ENCODE assay signal across 8 mouse cellular contexts in the genomic region with DNA sequence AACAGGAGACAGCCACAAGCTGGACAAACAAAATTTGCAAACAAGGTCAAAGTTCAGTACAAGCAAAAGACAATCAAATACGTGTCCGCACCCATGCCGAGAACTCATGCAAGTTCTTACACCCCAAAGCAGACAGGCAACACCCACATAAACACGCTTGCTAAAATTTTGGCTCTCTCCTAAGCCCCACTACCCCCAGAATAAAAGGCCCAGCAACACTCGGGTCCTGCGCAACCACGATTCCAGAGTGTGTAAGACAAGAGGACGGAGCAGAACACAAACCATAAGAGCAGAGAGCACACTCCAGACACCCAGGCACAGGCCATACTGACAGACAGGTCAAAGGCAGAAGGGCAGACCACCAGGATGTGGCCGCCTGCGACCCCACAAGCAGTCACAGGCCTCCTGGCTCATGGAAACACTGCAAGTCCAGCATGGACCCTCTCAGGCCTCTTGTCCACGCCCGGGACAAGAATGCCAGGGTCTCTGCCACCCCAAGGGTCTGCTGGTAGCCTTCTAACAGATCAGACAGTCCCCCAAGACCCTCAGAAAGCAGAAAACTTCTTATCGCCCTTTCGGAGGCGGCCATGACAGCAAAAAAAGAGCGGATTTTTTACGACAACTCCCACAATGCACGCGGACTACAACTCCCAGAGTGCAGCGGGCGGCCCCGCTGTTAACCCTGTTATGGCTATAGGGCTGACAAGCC. TPM values are rescaled to one million over a fixed set of nuclear protein-coding genes. Genes with fewer than 3 reads are reported as not detected.
A peak's percentile ranks its signal among the peaks of the same experiment; 100 is the strongest.
DNase-seq lines count a peak whose midpoint lies in the region; ATAC-seq lines count a peak whose summit lies in the region.

No protein-coding gene starts in this region.

- H3K9ac ChIP-seq in heart, embryonic 16.5 days (ENCODE audit: low read length) = peak overlapping the region; percentile 97
- peak overlapping the region; percentile 83 for H3K9ac ChIP-seq in liver, embryonic 15.5 days
- H3K9ac ChIP-seq in neural tube, embryonic 12.5 days = peak overlapping the region; percentile 88

- H3K27me3 ChIP-seq in forebrain, embryonic 10.5 days (ENCODE audit: poor library complexity, severe bottlenecking) = no peaks in the 10 kb centered on the region
- peaks cover 8% of the 10 kb centered on the region for H3K27me3 ChIP-seq in heart, embryonic 16.5 days (ENCODE audit: control insufficient read depth, insufficient read depth, low read length)
- peaks cover 10% of the 10 kb centered on the region for H3K27me3 ChIP-seq in liver, embryonic 15.5 days
- 0 out of 2 replicates have a peak, but pooled peaks cover 2% of the 10 kb centered on the region for H3K27me3 ChIP-seq in neural tube, embryonic 12.5 days (replicated peaks)

- peaks cover 27% of the 10 kb centered on the region for H3K4me1 ChIP-seq in forebrain, embryonic 10.5 days
- peaks cover 12% of the 10 kb centered on the region for H3K4me1 ChIP-seq in heart, embryonic 16.5 days (ENCODE audit: control insufficient read depth, insufficient read depth, low read length)
- H3K4me1 ChIP-seq in liver, embryonic 15.5 days (replicated peaks) = peaks cover 18% of the 10 kb centered on the region
- peaks cover 13% of the 10 kb centered on the region; the same call in 1 of the 2 replicates for H3K4me1 ChIP-seq in neural tube, embryonic 12.5 days

- peak overlapping the region; percentile 93 for H3K4me2 ChIP-seq in heart, embryonic 16.5 days (ENCODE audit: low read depth, low read length)
- peak overlapping the region; percentile 75 for H3K4me2 ChIP-seq in liver, embryonic 15.5 days
- H3K4me2 ChIP-seq in neural tube, embryonic 12.5 days (replicated peaks) = peak overlapping the region; percentile 92

- ATAC-seq in CD4-positive, CD25-positive, alpha-beta regulatory T cell, adult 4 months = peak; percentile 100
- peak; percentile 93 for ATAC-seq in heart, embryonic 16.5 days (replicated peaks; ENCODE audit: extremely low read depth, insufficient read depth, low FRiP score)
- ATAC-seq in liver, embryonic 15.5 days (ENCODE audit: insufficient read depth) = peak; percentile 94
- peak; percentile 98 for ATAC-seq in neural tube, embryonic 12.5 days (ENCODE audit: low FRiP score, low read depth)

- peak; percentile 71 for DNase-seq in c-Kit-negative CD71-positive TER-119-positive erythroid progenitor cells, embryonic 14.5 days (ENCODE audit: low read depth, low spot score)
- DNase-seq in forebrain, embryonic 10.5 days (ENCODE audit: extremely low spot score, low spot score) = peak; percentile 84
- peak; percentile 89 to 93 for DNase-seq in kidney, postnatal 36 days
- peak; percentile 92 for DNase-seq in telencephalon, adult 2 months (ENCODE audit: low read depth, low spot score)

- peak overlapping the region; percentile 80 for H3K4me3 ChIP-seq in forebrain, embryonic 10.5 days
- H3K4me3 ChIP-seq in heart, embryonic 16.5 days (ENCODE audit: low read length) = peak overlapping the region; percentile 98
- H3K4me3 ChIP-seq in liver, embryonic 15.5 days (replicated peaks) = peak overlapping the region; percentile 82
- H3K4me3 ChIP-seq in neural tube, embryonic 12.5 days = peak overlapping the region; percentile 84

- peak overlapping the region; percentile 92 for H3K27ac ChIP-seq in forebrain, embryonic 10.5 days
- H3K27ac ChIP-seq in heart, embryonic 16.5 days (ENCODE audit: low read length) = peak overlapping the region; percentile 54; the same call in 1 of the 2 replicates
- peak overlapping the region; percentile 78 for H3K27ac ChIP-seq in liver, embryonic 15.5 days (replicated peaks)
- H3K27ac ChIP-seq in neural tube, embryonic 12.5 days = no peak overlapping the region

- H3K36me3 ChIP-seq in forebrain, embryonic 10.5 days (replicated peaks) = no peaks in the 10 kb centered on the region
- H3K36me3 ChIP-seq in heart, embryonic 16.5 days (ENCODE audit: control insufficient read depth, insufficient read depth) = no peaks in the 10 kb centered on the region
- H3K36me3 ChIP-seq in liver, embryonic 15.5 days (replicated peaks) = no peaks in the 10 kb centered on the region
- no peaks in the 10 kb centered on the region for H3K36me3 ChIP-seq in neural tube, embryonic 12.5 days

- no peaks in the 10 kb centered on the region for H3K9me3 ChIP-seq in forebrain, embryonic 10.5 days
- H3K9me3 ChIP-seq in heart, embryonic 16.5 days (replicated peaks; ENCODE audit: control insufficient read depth, low read length) = no peaks in the 10 kb centered on the region
- no peaks in the 10 kb centered on the region for H3K9me3 ChIP-seq in liver, embryonic 15.5 days (replicated peaks)
- H3K9me3 ChIP-seq in neural tube, embryonic 12.5 days = no peaks in the 10 kb centered on the region

- 3% methylated on average over 22 of the region's 22 CpGs for WGBS in forebrain, embryonic 10.5 days
- under 1% methylated on average over 22 of the region's 22 CpGs for WGBS in heart, embryonic 16.5 days
- WGBS in liver, embryonic 15.5 days (ENCODE audit: insufficient replicate concordance) = 1% methylated on average over 22 of the region's 22 CpGs
- WGBS in neural tube, embryonic 12.5 days = 1% methylated on average over 22 of the region's 22 CpGs

RNA-seq across cellular contexts. Expression of a gene that starts 20.7 kb away (rescaled TPM):
- 10 to 100 TPM; 67.2 to 71.4 TPM for polyA plus RNA-seq in CD4-positive, CD25-positive, alpha-beta regulatory T cell, adult 4 months (2017; shearing (Covaris generic))
- polyA plus RNA-seq in forebrain, embryonic 10.5 days (2016; fragmentation: Nextera tagmentation; extraction: Ambion mirVana) = 142 and 145 TPM in 2 replicates
- polyA plus RNA-seq in heart, embryonic 16.5 days (2015; fragmentation: Nextera tagmentation; extraction: Ambion mirVana) = 72.3 and 81.9 TPM in 2 replicates
- 68.3 and 69.2 TPM in 2 replicates for polyA plus RNA-seq in liver, embryonic 15.5 days (2015; fragmentation: Nextera tagmentation; extraction: Ambion mirVana)
- 104 and 117 TPM in 2 replicates for polyA plus RNA-seq in neural tube, embryonic 12.5 days (2016; fragmentation: Nextera tagmentation; extraction: Ambion mirVana)
